Mouse (Mus musculus) layer of hippocampus, adult 8-10 months (tissue): ENCODE data around the gene Dapk1. TPM values are rescaled to one million over a fixed set of nuclear protein-coding genes. Genes with fewer than 3 reads are reported as not detected.
A peak's percentile ranks its signal among the peaks of the same experiment; 100 is the strongest.

Source experiments
- DNase-seq, 2 experiments: peaks; one replicate each; pipeline ENCODE4 v3.0.0; 2022; ENCODE audit warnings: low spot score in 2 of 2
- total RNA-seq, 4 experiments: library from RNA; stranded (reverse); gene quantifications; 2 replicates each; pipeline ENCODE4 v1.2.4; 2022

Dapk1 gene
- total RNA-seq, 4 experiments from 2014 or later, result 96.3 to 132 (median 118) TPM

GRCm38 (mm10) chr13:60737632-60738324, 136.0 kb downstream of the Dapk1 start:
- no peak for DNase-seq

GRCm38 (mm10) chr13:60738429-60738828, 136.7 kb downstream of the Dapk1 start:
- DNase-seq, result peak in 1 of 2 experiments; percentile 70

- DNase-seq, result no peak
Measured at GRCm38 (mm10) chr13:60740248-60740647, 138.5 kb downstream of the Dapk1 start.

- DNase-seq, result no peak
Measured at GRCm38 (mm10) chr13:60742611-60743010, 140.9 kb downstream of the Dapk1 start.

GRCm38 (mm10) chr13:60743381-60744077, 141.8 kb downstream of the Dapk1 start:
- no peak for DNase-seq

- DNase-seq, result peak in 1 of 2 experiments; percentile 82
Measured at GRCm38 (mm10) chr13:60744078-60744460, 142.3 kb downstream of the Dapk1 start.

GRCm38 (mm10) chr13:60744736-60745135, 143.0 kb downstream of the Dapk1 start:
- no peak for DNase-seq

GRCm38 (mm10) chr13:60745358-60745757, 143.6 kb downstream of the Dapk1 start:
- DNase-seq, result no peak

- DNase-seq, result no peak
Measured at GRCm38 (mm10) chr13:60746271-60746670, 144.5 kb downstream of the Dapk1 start.

GRCm38 (mm10) chr13:60747201-60747600, 145.5 kb downstream of the Dapk1 start:
- no peak for DNase-seq

GRCm38 (mm10) chr13:60748556-60748955, 146.8 kb downstream of the Dapk1 start:
- DNase-seq, result no peak

- peak in 1 of 2 experiments; percentile 10 for DNase-seq
Measured at GRCm38 (mm10) chr13:60750930-60751329, 149.2 kb downstream of the Dapk1 start.

GRCm38 (mm10) chr13:60753216-60753615, 151.5 kb downstream of the Dapk1 start:
- no peak for DNase-seq

GRCm38 (mm10) chr13:60755251-60755650, 153.5 kb downstream of the Dapk1 start:
- DNase-seq, result no peak

GRCm38 (mm10) chr13:60757292-60757691, 155.5 kb downstream of the Dapk1 start:
- DNase-seq, result peak in 1 of 2 experiments; percentile 5

- DNase-seq, result peak in 1 of 2 experiments; percentile 7
Measured at GRCm38 (mm10) chr13:60759136-60759535, 157.4 kb downstream of the Dapk1 start.

GRCm38 (mm10) chr13:60760392-60760791, 158.6 kb downstream of the Dapk1 start:
- no peak for DNase-seq

GRCm38 (mm10) chr13:60761161-60761560, 159.4 kb downstream of the Dapk1 start:
- no peak for DNase-seq

GRCm38 (mm10) chr13:60780534-60780933, 178.8 kb downstream of the Dapk1 start:
- DNase-seq, result no peak

GRCm38 (mm10) chr13:60783301-60783700, 181.6 kb downstream of the Dapk1 start:
- no peak for DNase-seq

- DNase-seq, result no peak
Measured at GRCm38 (mm10) chr13:60786264-60786663, 184.5 kb downstream of the Dapk1 start, which contains the start of gene BC051665. Gene BC051665 (minus strand): TSS chr13:60786364.

GRCm38 (mm10) chr13:60789466-60789865, 187.7 kb downstream of the Dapk1 start:
- DNase-seq, result no peak

- DNase-seq, result no peak
Measured at GRCm38 (mm10) chr13:60802749-60803148, 201.0 kb downstream of the Dapk1 start, which contains the start of gene Ctsll3. Gene Ctsll3 (minus strand): TSS chr13:60802849.
